In genomic region chr8:79562071-79562581, GRCm38 (mm10) we compare ENCODE assay signal across 8 mouse cellular contexts.
DNase-seq lines count a peak whose midpoint lies in the region; ATAC-seq lines count a peak whose summit lies in the region.

No protein-coding gene starts in this region.

- H3K4me2 ChIP-seq in forebrain, embryonic 12.5 days = peak overlapping the region; percentile 2; the same call in 1 of the 2 replicates
- H3K4me2 ChIP-seq in forebrain, embryonic 16.5 days (ENCODE audit: low read length) = no peak overlapping the region
- peak overlapping the region; percentile 10; the same call in 1 of the 2 replicates for H3K4me2 ChIP-seq in intestine, embryonic 15.5 days (replicated peaks)
- peak overlapping the region; percentile 3; the same call in 1 of the 2 replicates for H3K4me2 ChIP-seq in neural tube, embryonic 15.5 days

- H3K9me3 ChIP-seq in forebrain, embryonic 12.5 days = no peaks in the 10 kb centered on the region
- no peaks in the 10 kb centered on the region for H3K9me3 ChIP-seq in forebrain, embryonic 16.5 days (ENCODE audit: control insufficient read depth, low read length)
- no peaks in the 10 kb centered on the region for H3K9me3 ChIP-seq in intestine, embryonic 15.5 days
- no peaks in the 10 kb centered on the region for H3K9me3 ChIP-seq in neural tube, embryonic 15.5 days (replicated peaks)

- 63% methylated on average over 11 of the region's 11 CpGs for WGBS in forebrain, embryonic 12.5 days
- 45% methylated on average over 11 of the region's 11 CpGs for WGBS in forebrain, embryonic 16.5 days
- 36% methylated on average over 11 of the region's 11 CpGs for WGBS in intestine, embryonic 15.5 days
- WGBS in neural tube, embryonic 15.5 days = 54% methylated on average over 11 of the region's 11 CpGs

- no peaks in the 10 kb centered on the region for H3K27me3 ChIP-seq in forebrain, embryonic 12.5 days
- H3K27me3 ChIP-seq in forebrain, embryonic 16.5 days (replicated peaks; ENCODE audit: control insufficient read depth, insufficient read depth, low read length) = no peaks in the 10 kb centered on the region
- H3K27me3 ChIP-seq in intestine, embryonic 15.5 days (replicated peaks) = no peaks in the 10 kb centered on the region
- H3K27me3 ChIP-seq in neural tube, embryonic 15.5 days (replicated peaks) = no peaks in the 10 kb centered on the region

- H3K27ac ChIP-seq in forebrain, embryonic 12.5 days = no peak overlapping the region
- no peak overlapping the region for H3K27ac ChIP-seq in forebrain, embryonic 16.5 days (ENCODE audit: low read length)
- H3K27ac ChIP-seq in intestine, embryonic 15.5 days = peak overlapping the region; percentile 71; the same call in 1 of the 2 replicates
- no peak overlapping the region; the same call in 1 of the 2 replicates for H3K27ac ChIP-seq in neural tube, embryonic 15.5 days (replicated peaks)

- peak; percentile 46; the same call in 1 of the 2 replicates for ATAC-seq in forebrain, embryonic 12.5 days (ENCODE audit: low FRiP score)
- no peak; the same call in 1 of the 2 replicates for ATAC-seq in forebrain, embryonic 16.5 days
- ATAC-seq in intestine, embryonic 15.5 days = peak; percentile 83
- no peak; the same call in 1 of the 2 replicates for ATAC-seq in neural tube, embryonic 15.5 days (ENCODE audit: low FRiP score)
- ATAC-seq in megakaryocyte progenitor cell, adult 5-6 weeks (replicated peaks; ENCODE audit: poor library complexity) = no peak

- intact Hi-C loops in gastrocnemius, postnatal 14 days (cut with DNase I; ENCODE audit: low total_unique reads) = no loop called here

- no peaks in the 10 kb centered on the region for H3K36me3 ChIP-seq in forebrain, embryonic 12.5 days (replicated peaks)
- H3K36me3 ChIP-seq in forebrain, embryonic 16.5 days (ENCODE audit: control insufficient read depth, insufficient read depth) = no peaks in the 10 kb centered on the region
- H3K36me3 ChIP-seq in intestine, embryonic 15.5 days = no peaks in the 10 kb centered on the region
- no peaks in the 10 kb centered on the region for H3K36me3 ChIP-seq in neural tube, embryonic 15.5 days

- peaks cover 4% of the 10 kb centered on the region; the same call in 1 of the 2 replicates for H3K4me1 ChIP-seq in forebrain, embryonic 12.5 days
- peaks cover 4% of the 10 kb centered on the region; the same call in 1 of the 2 replicates for H3K4me1 ChIP-seq in forebrain, embryonic 16.5 days (replicated peaks; ENCODE audit: control insufficient read depth, insufficient read depth, low read length)
- peaks cover 6% of the 10 kb centered on the region; the same call in 1 of the 2 replicates for H3K4me1 ChIP-seq in intestine, embryonic 15.5 days (replicated peaks)
- H3K4me1 ChIP-seq in neural tube, embryonic 15.5 days = peaks cover 7% of the 10 kb centered on the region; the same call in 1 of the 2 replicates

- DNase-seq in brain, adult 2 months (ENCODE audit: low read depth, low spot score) = peak; percentile 69
- peak; percentile 38 for DNase-seq in gastrocnemius, postnatal 14 days
- no peak for DNase-seq in thymus, postnatal 36 days

- H3K9ac ChIP-seq in forebrain, embryonic 12.5 days = no peak overlapping the region
- H3K9ac ChIP-seq in forebrain, embryonic 16.5 days (replicated peaks; ENCODE audit: low read depth, low read length) = no peak overlapping the region
- no peak overlapping the region for H3K9ac ChIP-seq in intestine, embryonic 15.5 days
- H3K9ac ChIP-seq in neural tube, embryonic 15.5 days (replicated peaks) = no peak overlapping the region

- H3K4me3 ChIP-seq in forebrain, embryonic 12.5 days (replicated peaks) = no peak overlapping the region
- H3K4me3 ChIP-seq in forebrain, embryonic 16.5 days (replicated peaks; ENCODE audit: low read length) = no peak overlapping the region
- no peak overlapping the region for H3K4me3 ChIP-seq in intestine, embryonic 15.5 days (replicated peaks)
- H3K4me3 ChIP-seq in neural tube, embryonic 15.5 days (replicated peaks) = no peak overlapping the region

Comparison
In these comparisons a context has a peak if more than half of its experiments do, and no peak if none do; other contexts are left out.
1. ATAC-seq: peak in forebrain, embryonic 12.5 days (single experiment) and intestine, embryonic 15.5 days (single experiment); none in forebrain, embryonic 16.5 days (single experiment), neural tube, embryonic 15.5 days (single experiment) and megakaryocyte progenitor cell, adult 5-6 weeks (single experiment).
2. DNase-seq: peak in brain, adult 2 months (single experiment) and gastrocnemius, postnatal 14 days (single experiment); none in thymus, postnatal 36 days (0 of 2).